Mouse (Mus musculus) adrenal gland, adult (tissue): ENCODE results near the gene Mpv17l2.
A peak's percentile ranks its signal among the peaks of the same experiment; 100 is the strongest.

Source experiments
- DNase-seq, 2 experiments: peaks; one replicate each; pipeline ENCODE4 v3.0.0; 2022 to 2023; ENCODE audit warnings: low spot score in 1 of 2; ENCODE audit not compliant: inconsistent age in 2 of 2

Mpv17l2 gene

DNA sequence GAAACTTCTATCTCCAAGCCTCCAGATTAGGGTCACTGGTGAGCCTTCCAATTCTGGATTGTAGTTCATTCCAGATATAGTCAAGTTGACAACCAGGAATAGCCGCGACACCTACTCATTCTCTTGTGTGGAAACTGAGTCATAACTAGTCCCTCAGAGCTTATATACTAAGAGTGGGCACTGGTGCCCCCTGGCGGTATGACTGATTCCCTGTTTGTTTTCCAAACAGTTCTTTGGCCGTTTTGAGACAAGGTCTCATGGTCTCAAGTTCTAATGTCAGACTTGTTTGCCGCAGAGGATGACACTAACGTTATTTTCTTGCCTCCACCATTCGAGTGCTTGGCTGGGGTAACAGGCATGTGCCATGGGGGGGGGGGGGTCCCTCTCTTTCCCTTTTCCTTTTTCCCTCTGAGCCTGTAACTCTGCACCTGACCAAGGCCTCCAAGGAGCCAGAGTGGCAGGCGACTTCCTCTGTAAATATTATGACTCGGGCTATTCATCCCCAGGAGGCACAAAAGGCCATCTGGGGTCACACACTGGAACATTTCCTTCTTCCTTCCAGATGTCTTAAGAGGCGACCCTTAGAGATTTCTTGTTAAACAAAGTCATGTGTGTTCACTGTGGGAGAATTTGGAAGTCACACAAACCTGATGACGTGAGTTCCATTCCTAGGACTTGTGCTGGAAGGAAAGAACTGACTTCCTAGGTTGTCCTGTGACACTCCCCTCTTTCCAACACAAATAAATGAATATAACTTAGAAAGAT lies 8.6 kb downstream of the Mpv17l2 start:
- peak; percentile 78 to 93 for DNase-seq

DNA sequence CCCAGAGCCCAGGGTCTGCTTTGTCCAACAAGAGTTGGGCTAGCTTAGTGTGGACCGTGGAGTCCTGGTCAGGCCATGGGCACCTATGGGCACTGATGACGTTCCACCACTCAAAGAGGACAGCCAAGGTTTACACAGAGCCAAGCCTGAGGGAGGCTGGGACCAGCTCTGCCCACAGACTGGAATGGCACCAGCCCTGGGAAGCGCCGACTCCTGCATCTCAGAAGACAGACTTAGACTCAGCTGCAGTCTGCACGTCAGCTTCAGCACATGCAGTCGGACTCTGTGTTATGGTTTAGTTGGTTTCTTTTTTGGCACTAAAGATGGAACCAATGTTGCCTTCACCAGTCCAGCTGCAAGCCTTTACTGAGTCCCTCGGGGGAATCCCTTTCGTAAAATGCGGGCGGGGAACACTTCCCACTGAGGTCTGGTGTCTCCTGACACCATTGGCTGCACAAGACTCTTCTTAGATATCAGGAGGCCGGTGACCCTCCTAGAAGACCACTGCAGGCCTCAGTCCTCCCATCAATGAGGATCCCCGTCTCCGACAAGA lies 10.5 kb downstream of the Mpv17l2 start:
- peak in 1 of 2 experiments; percentile 30 for DNase-seq

DNA sequence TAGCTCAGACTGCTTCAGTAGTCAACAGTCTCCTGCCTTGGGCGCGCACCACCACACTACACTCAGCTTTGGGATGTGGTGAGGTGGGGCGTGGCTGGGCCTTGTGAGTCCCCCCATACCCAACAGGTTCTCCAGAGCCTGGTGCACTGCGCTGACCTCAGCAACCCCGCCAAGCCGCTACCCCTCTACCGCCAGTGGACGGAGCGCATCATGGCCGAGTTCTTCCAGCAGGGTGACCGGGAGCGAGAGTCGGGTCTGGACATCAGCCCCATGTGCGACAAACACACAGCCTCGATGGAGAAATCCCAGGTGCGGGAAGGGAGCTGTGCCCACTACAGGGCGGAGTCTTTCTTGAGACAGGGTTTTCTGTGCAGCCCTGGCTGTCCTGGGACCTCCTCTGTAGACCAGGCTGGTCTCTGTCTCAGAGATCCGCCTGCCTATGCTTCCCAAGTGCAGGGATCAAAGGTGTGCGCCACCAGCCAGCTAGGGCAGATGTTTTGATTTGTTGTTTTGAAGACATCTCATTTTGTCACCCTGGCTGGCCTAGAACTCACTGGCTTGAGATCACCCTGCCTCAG lies 11.6 kb downstream of the Mpv17l2 start:
- DNase-seq = peak; percentile 16 to 33

DNA sequence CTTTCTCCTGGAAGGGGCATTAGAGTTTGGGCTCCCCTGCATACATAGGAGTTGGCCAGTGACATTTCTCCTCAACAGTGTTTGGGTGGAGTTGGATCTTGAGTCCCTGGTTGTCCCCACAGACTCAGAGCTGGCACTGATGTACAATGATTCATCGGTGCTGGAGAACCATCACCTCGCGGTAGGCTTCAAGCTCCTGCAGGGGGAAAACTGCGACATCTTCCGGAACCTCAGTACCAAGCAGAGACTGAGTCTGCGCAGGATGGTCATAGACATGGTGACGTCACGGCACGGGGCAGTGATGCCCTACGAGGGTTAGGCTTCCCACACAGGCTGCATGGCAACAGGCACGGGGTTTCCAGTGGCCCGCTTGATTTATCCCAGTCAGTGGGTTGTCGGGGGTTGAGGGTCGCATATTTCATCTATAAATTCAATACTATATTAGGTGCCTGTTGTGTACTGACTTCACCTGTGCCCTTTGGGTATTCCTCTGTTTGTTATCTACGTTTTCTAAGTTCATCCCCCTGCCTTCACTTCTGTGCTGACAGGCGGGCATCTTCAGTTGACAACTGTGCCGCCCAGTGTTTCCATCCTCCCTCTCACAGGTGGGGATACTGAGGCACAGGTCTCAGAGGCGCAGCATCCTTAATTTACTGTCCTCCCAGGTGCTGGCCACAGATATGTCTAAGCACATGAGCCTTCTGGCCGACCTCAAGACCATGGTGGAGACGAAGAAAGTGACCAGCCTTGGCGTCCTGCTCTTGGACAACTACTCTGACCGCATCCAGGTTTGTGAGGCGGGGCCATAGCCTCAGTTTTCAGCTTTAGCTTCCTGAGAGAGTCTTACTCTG lies 12.3 kb downstream of the Mpv17l2 start:
- no peak for DNase-seq

DNA sequence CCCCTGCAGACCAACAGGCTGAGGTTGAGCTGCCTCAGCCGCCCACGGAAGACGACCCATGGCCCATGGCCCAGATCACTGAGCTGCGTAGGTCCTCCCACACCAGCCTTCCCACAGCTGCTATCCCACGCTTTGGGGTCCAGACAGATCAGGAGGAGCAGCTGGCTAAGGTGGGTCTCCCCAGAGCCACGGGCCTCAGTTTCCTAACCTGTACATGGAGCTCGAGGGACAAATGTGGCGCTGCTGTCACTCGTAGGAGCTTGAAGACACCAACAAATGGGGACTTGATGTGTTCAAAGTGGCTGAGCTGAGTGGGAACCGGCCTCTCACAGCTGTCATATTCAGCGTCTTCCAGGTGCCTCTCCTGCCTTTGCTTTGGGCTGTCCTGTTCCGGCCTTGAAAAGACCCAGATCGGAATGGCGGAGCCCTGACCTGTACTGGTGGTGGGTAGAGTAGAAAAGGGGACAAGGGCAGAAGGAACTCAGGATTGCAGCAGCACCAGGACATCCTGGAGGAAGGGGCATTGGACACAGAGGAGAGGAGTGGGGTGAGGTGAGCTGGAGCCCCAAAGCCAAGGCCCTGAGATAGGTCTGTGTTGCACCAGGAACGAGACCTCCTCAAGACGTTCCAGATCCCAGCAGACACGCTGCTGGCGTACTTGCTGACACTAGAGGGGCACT lies 13.4 kb downstream of the Mpv17l2 start:
- no peak for DNase-seq

DNA sequence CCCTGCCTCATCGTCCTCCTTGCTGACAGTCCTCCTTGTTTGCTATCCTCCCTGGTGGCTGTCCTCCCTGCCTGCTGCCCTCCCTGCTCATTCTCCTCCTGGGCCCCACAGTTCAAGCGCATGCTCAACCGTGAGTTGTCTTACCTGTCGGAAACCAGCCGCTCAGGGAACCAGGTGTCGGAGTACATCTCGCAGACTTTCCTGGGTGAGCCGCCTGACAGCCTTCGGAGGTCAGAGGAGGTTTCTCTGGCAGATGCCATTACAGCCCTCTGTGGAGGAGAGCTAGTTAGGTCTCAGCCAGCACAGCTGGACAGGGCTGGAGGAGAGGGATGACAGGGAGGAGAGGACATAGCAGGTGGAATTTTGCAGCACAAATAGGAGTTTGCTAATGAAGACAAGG lies 14.1 kb downstream of the Mpv17l2 start:
- no peak for DNase-seq

DNA sequence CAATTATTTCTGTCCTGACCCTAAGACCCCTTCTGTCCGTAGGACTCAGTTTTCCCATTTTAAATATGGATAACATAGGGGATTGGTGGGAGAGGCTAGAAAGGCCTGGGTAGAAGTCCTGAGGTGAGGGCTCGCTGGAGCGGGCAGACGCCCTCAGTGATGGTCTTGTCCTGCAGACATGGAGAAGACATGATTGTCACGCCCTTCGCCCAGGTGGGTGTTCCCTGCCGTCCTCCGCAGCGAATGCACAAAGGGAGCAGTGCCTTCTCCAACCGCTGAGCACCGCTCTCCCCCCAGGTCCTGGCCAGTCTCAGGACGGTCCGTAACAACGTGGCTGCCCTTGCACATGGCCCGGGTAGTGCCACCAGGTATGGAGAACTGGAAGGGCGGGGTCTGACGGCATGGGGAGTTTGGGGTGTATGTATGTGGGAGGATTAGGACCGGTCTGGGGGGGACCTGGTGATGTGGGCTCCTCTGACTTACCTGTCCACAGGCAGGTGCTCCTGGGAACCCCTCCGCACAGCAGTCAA lies 15.0 kb downstream of the Mpv17l2 start:
- DNase-seq = peak in 1 of 2 experiments; percentile 13

DNA sequence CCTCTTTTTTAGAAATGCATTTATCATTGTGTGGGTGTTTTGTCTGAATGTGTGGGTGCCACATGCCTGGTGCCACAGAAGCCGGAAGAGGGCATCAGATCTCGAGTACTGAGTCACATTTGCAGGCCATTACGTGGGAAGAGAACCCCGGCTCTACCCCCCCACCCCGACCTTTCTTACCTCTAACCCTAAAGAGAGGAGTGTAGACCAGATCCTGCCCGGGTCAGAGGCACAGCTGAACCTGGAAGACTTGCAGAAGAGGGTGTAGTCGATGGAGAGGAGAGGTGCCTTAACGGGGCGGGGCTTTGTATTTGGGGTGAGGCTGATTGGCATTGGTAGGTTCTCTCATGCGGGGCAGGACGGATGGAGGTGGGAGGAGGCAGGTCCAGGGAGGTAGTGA lies 15.9 kb downstream of the Mpv17l2 start:
- peak; percentile 14 to 36 for DNase-seq

DNA sequence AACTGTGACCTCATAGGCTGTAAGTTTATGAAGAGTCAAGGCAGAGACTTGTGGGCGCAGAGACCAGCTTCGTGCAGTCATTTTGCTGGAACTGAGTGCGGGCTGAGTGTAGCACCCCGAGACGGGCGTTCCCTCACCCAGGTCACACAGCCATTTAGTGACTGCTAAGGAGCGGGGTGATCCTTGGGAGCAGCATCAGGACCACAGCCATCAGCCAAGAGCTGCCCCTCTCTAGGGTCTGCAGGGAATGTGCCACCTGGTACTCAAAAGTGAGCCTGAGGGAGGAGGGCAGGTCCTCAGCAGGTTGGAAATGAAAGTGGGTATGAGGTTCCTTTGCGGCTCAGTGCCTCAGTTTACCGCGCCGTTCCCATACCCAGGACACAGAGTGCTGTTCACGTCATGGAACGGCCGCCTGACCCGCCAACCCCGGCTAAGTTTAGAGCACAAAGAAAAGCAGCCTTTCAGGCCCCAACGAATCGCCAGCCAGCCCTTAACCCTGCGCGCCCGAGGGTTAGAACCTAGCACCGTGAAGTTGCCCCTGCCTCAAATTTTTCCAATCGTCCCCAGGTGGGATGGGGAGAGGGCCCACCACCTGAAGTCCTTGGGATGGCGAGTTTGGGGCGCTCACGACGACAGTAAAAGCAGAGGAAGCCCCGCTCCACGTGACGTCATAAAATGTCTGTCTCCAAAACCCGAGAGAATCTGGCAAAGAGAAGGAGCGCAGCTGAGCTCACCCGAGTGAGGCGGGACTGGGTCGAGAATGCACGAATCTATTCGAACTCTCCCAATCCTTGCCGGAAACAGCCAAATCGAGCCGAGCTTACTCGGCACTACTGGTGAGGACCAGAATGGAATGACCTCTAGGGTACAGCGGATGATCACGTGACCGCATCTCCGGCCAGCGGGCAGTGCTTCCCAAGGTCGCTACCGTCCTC lies 16.8 kb downstream of the Mpv17l2 start:
- peak; percentile 82 to 91 for DNase-seq

DNA sequence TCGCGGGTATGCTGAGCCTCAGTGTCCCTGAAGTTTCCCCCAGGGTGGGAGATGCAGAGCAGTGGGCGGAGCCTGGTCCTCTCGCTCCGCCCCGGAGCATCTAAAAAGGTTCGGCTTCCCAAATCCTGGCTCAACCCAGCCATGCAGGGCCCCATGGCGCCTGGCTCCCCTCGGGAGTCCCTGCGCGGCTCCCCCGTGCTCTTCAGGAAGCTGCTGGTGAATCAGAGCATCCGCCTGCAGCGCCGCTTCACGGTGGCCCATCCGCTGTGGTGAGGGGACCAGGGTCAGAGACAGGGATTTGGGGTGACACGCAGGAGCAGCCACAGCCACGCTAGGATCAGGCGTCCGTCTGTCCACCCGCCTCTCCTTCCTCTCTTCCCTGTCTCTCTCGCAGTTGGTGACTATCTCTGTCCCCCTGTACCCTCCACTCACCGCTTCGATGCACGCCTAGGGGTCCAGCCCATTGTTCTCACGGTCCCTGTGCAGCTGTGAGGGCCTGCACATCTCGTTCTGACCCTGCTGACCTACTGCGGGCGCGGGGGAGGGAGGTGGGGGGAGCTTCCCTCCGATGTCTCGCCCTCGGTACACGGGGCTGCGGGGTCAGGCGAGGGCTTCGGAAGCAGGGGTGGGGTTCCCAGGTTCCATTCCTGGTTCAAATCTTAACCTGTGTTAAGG lies 17.6 kb downstream of the Mpv17l2 start:
- DNase-seq = peak; percentile 45 to 58

DNA sequence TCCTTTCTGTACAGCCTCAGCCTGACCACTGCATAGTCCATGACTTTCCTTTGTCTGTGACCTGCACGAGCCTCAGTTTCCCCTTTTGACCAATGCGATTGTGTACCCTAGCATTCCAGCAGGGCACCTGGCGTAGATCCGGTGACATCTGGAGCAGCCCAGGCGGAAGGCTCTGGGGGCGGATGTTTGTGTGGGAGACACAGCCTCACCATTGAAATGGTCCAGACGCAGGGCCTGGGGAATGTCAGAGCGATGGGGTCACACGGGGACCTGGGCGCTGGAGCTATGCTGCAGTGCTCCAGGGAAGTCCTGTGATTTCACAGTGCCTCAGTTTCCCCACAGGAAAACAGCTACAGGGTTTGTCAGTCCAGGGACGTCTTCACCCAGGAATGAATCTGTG lies 18.6 kb downstream of the Mpv17l2 start:
- DNase-seq = no peak

DNA sequence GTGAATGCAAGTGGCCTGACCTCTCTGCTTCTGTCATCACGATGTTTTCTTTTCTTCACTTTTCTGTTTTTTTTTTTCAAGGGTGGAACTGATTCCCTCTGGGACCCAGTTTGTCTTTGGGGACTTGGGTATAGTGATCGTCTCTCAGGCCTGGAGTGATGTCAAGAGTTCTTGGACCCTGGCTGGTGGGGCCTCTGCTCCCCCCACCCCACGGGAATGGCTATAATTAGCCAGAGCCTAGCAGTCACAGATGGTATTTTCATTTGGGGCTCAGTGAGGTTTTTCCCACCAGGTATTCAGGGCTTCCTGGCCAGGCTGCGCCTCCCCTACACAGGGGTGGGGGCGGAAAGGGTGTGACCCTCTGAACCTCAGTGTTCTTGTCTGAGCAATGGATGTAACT lies 19.1 kb downstream of the Mpv17l2 start:
- DNase-seq = no peak

DNA sequence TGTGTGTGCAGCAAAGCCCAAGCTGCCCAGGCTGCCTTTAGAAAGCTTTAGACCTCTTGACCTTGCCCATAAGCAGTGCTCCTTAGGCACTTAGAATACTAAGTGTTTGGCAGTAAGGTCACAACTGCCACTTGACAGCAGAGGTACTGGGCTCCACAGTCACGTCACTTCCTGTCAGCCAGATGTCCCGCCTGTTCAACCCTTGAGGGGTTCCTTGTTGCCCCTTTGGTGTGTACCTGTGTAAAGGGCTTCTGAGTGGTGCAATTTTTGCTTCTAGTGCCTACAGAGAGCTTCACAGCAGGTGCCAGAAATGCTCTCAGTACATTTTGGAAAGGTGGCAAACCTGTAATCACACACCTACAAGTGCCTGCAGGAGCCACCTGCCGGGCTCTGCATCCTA lies 22.5 kb downstream of the Mpv17l2 start:
- DNase-seq = no peak

DNA sequence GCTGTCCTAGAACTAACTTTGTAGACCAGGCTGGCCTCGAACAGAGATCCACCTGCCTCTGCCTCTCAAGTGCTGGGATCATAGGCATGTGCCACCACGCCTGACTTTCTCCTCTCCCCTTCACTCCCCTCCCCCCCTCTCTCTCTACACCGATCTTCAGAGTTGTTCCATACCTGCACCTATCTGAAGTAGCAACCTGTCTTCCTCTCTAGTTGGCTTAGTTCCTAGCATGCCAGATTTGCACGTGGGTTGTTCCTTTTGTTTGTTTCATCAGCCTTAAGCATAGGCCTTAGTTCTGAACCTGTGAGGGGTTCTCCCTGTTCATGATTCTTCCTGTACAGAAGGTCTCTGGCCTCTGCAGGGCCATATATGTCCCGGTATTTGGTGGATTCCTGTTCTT lies 23.0 kb downstream of the Mpv17l2 start:
- DNase-seq = no peak

DNA sequence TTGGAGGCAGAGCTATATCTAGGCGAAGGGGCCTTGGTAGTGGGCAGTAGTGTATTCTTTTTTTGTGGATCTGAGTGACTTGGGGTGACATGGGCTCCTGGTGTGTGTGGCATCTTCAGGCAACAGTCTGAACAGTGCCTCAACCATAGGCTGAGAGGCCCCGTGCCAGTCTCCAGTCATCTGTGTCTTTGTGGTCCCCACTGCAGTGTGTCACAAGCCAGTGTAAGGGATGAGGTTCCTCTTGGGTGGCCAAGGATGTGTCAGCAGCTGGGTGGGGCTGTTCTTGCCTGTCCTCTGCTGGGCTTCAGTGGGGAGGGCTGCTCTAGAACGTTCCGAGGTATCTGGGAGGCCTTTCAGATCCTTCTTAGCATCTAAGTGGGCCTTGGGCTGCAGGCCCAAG lies 29.8 kb downstream of the Mpv17l2 start:
- no peak for DNase-seq

DNA sequence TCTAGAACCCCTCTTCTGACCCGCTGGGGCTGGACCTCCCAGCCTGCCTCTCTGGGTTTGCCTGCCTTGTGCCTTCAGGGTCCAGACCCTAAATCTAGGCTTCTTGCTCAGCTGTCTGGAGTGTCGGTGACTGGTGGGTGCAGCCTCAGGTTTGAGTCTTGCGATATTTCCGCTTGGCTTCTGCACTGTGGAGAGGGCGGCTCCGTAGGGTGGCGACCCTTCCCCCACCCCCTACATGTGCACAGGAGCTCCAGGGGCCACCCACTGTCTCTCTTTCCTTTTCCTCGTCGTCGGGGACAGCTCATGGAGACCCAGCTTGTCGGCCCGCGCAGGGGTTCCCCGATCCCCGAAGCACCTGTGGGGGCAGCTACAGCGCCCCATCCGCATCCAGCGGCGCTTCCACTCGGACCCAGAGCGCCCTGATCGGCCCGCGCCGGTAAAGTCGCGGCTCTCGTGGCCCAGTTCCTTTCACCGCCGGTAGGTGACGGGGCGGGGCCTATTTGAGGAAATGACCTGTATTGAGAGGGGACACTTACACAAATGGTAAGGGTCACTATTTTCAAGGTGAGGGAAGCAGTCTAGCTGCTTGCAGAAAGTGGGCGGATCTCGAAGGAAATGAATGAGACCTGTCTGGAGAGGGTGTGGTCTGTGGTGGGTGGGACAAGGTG lies 30.8 kb downstream of the Mpv17l2 start:
- DNase-seq = peak in 1 of 2 experiments; percentile 33

DNA sequence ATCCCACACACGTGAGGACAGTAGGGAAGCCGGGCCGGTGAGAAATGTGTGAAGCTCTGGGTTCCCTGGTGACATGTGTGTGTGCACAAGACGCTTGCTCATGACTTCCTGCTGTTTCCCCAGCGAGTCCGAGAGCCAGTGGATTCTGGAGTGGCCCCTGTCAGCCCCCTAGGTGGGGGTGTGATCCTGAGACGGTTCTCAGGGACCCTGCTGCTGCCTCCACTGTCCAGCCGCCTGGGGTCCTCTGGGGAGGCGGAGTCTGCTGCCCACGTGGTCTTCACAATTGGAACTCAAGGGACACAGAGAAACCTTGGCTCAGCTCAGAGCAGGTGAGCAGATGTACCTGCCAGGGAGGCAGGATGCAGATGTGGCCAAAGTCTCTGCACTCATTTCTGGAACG lies 34.0 kb downstream of the Mpv17l2 start:
- DNase-seq = no peak

DNA sequence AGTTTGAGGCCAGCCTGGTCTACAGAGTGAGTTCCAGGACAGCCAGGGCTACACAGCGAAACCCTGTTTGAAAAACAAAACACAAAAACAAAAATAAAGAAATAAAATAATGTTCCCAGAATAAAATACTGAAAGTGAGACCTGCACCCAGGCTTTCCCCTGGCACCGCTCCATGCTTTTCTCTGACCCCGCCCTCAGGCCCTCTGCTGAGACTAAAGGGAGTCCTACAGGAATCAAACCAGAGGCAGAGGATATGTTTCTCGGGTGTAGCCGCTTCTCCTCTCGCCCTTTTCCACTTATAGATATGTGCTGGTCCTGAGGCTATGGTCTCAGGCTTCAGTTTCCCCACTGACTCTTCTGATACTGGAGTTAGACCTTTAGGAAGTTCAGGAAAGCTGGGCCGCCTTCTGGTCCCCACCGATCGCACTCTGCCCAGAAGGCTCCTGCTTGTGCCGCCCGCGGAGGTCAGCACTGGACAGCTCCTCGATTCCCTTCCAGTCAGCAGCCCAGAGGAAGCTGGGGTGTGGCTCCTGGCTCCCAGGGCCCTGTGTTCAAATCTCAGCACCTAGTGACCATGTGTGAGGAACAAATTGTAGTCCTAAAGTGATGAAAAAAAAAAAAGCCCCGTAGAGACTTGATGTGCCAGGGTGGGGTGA lies 34.8 kb downstream of the Mpv17l2 start:
- peak; percentile 23 to 56 for DNase-seq
